Mouse (Mus musculus) liver, embryonic 11.5 days (tissue): Measurements from ENCODE around the gene Sh3yl1. TPM values are rescaled to one million over a fixed set of nuclear protein-coding genes. Genes with fewer than 3 reads are reported as not detected.

ENCODE experiments used
- ATAC-seq: fragments of 200-750 bp; cut with Nextera tagmentation; replicated peaks from 2 replicates; pipeline ENCODE4 v1.8.0; 2017; ENCODE audit warnings: moderate number of reproducible peaks, mild to moderate bottlenecking, moderate TSS enrichment, moderate library complexity; ENCODE audit not compliant: low FRiP score
- DNase-seq: peaks from one replicate; pipeline ENCODE4 v3.0.0-alpha.2; 2017; ENCODE audit warnings: low spot score
- H3K27ac ChIP-seq: fragments of 300-500 bp; sonication (generic); 2 replicates; pipeline ENCODE4 v1.5.1; 2014; ENCODE audit warnings: mild to moderate bottlenecking, low read depth, low read length, control low read depth
- H3K27me3 ChIP-seq: fragments of 300-500 bp; sonication (generic); replicated peaks from 2 replicates; pipeline ENCODE4 v1.6.1; 2014; ENCODE audit warnings: low read length, mixed read lengths; ENCODE audit not compliant: control insufficient read depth, insufficient read depth
- H3K36me3 ChIP-seq: fragments of 300-500 bp; sonication (generic); 2 replicates; pipeline ENCODE4 v1.6.1; 2014; ENCODE audit warnings: mild to moderate bottlenecking, low read length, moderate library complexity, mixed read lengths; ENCODE audit not compliant: control insufficient read depth, insufficient read depth
- H3K4me1 ChIP-seq: fragments of 300-500 bp; sonication (generic); replicated peaks from 2 replicates; pipeline ENCODE4 v1.6.1; 2014; ENCODE audit warnings: low read length, mixed read lengths; ENCODE audit not compliant: control insufficient read depth, insufficient read depth
- H3K4me2 ChIP-seq: fragments of 300-500 bp; sonication (generic); 2 replicates; pipeline ENCODE4 v1.6.1; 2014; ENCODE audit warnings: mild to moderate bottlenecking, control low read depth, moderate library complexity
- H3K4me3 ChIP-seq: fragments of 300-500 bp; sonication (generic); 2 replicates; pipeline ENCODE4 v1.5.1; 2014; ENCODE audit warnings: low read depth, low read length, control low read depth
- H3K9ac ChIP-seq: fragments of 300-500 bp; sonication (generic); 2 replicates; pipeline ENCODE4 v1.6.1; 2014; ENCODE audit warnings: low read depth, low read length, control low read depth
- H3K9me3 ChIP-seq: fragments of 300-500 bp; sonication (generic); 2 replicates; pipeline ENCODE4 v1.6.1; 2016; ENCODE audit warnings: low read length, inconsistent platforms, mixed read lengths; ENCODE audit not compliant: control insufficient read depth
- WGBS: fragments of 180-500 bp; shearing (Covaris S2); extraction: QIAGEN DNeasy Blood & Tissue Kit; methylation state at CpG from one replicate; pipeline ENCODE4 v1.1.7; 2014; 5-methylcytosine and 5-hydroxymethylcytosine counted together
- polyA plus RNA-seq: library from polyadenylated mRNA; unstranded; fragments of >200 nt; fragmentation: Nextera tagmentation; extraction: Ambion mirVana; gene quantifications from 2 replicates; pipeline ENCODE4 v1.2.1, GENCODE M21; 2014

Gene Sh3yl1
- polyA plus RNA-seq, 1 experiment from 2014 or later, result 20.8 TPM

GRCm38 (mm10) chr12:31008171-31008570 is 96.7 kb downstream of the Sh3yl1 start:
- Histone ChIP-seq H3K36me3 (no peaks in the 10 kb centered on the region), H3K4me1 (no peaks in the 10 kb centered on the region), H3K4me3 (no peak overlapping the region), H3K4me2 (no peak overlapping the region), H3K27me3 (no peaks in the 10 kb centered on the region), H3K9ac (no peak overlapping the region), H3K9me3 (no peaks in the 10 kb centered on the region), H3K27ac (no peak overlapping the region)
- 23% methylated on average over 6 of the region's 6 CpGs for WGBS
- ATAC-seq (no peak), DNase-seq (no peak)

Other genes starting within 250 kb of the Sh3yl1 start
- gene Alkal2, start 27.3 kb upstream of the Sh3yl1 start, polyA plus RNA-seq, result not detected in 2 replicates
- gene Acp1, start 79 bp upstream of the Sh3yl1 start, polyA plus RNA-seq, result 308 and 350 TPM in 2 replicates
- gene Fam110c, start 162.2 kb downstream of the Sh3yl1 start, polyA plus RNA-seq, result 2.4 and 2.5 TPM in 2 replicates